ENCODE assay signal across 16 mouse cellular contexts in genomic region chr6:22064341-22064740, GRCm38 (mm10).
DNase-seq lines count a peak whose midpoint lies in the region; ATAC-seq and TF ChIP-seq lines count a peak whose summit lies in the region.
"Had no signal": no experiment of that assay in that cellular context is flagged by ENCODE, and none has a peak within 500 bp of the region (broad histone marks: within the 10 kb centered on the region; RNA-seq: fewer than 3 reads in every experiment).

No protein-coding gene starts in this region.

- H3K4me2 ChIP-seq in stomach, embryonic 16.5 days (ENCODE audit: low read depth, low read length), result no peak overlapping the region
- no peak overlapping the region for H3K4me2 ChIP-seq in stomach, postnatal 0 days (replicated peaks; ENCODE audit: low read depth)
- no peak overlapping the region for H3K4me2 ChIP-seq in forebrain, postnatal 0 days (ENCODE audit: low read depth)
- H3K4me2 ChIP-seq: embryonic facial prominence, embryonic 13.5 days; forebrain, embryonic 15.5 days; neural tube, embryonic 13.5 days had no signal

- no peak for TF ChIP-seq POLR2A in kidney, adult 2 months (IDR thresholded peaks at IDR 0.05; ENCODE audit: low read depth, low read length)

- no peak overlapping the region for H3K4me3 ChIP-seq in stomach, embryonic 16.5 days (replicated peaks; ENCODE audit: low read length)
- H3K4me3 ChIP-seq in stomach, postnatal 0 days (ENCODE audit: low read depth, low read length), result no peak overlapping the region
- no peak overlapping the region for H3K4me3 ChIP-seq in kidney, adult 2 months (ENCODE audit: insufficient read depth, low read depth, low read length)
- no peak overlapping the region for H3K4me3 ChIP-seq in forebrain, postnatal 0 days (ENCODE audit: low read depth, low read length)
- H3K4me3 ChIP-seq: embryonic facial prominence, embryonic 13.5 days; forebrain, embryonic 15.5 days; hindbrain, embryonic 10.5 days; midbrain, embryonic 10.5 days; neural tube, embryonic 13.5 days had no signal

- no peak overlapping the region for H3K9ac ChIP-seq in stomach, embryonic 16.5 days (ENCODE audit: low read length)
- no peak overlapping the region for H3K9ac ChIP-seq in stomach, postnatal 0 days (ENCODE audit: low read length)
- no peak overlapping the region for H3K9ac ChIP-seq in forebrain, postnatal 0 days
- H3K9ac ChIP-seq: embryonic facial prominence, embryonic 13.5 days; forebrain, embryonic 15.5 days; neural tube, embryonic 13.5 days had no signal

- peak; percentile 62; the same call in 1 of the 2 replicates for ATAC-seq in stomach, embryonic 16.5 days (ENCODE audit: insufficient read depth, low FRiP score)
- ATAC-seq in stomach, postnatal 0 days (ENCODE audit: low FRiP score, low TSS enrichment), result no peak; the same call in 1 of the 2 replicates
- ATAC-seq in forebrain, postnatal 0 days, result no peak
- ATAC-seq: forebrain, embryonic 15.5 days had no signal

- no peak for TF ChIP-seq EP300 in stomach, postnatal 0 days (optimal IDR thresholded peaks at IDR 0.05)

- H3K4me1 ChIP-seq in stomach, embryonic 16.5 days (ENCODE audit: control insufficient read depth, insufficient read depth, low read length), result no peaks in the 10 kb centered on the region
- H3K4me1 ChIP-seq in stomach, postnatal 0 days (replicated peaks; ENCODE audit: control insufficient read depth, insufficient read depth), result no peaks in the 10 kb centered on the region
- peaks cover 2% of the 10 kb centered on the region; the same call in 1 of the 2 replicates for H3K4me1 ChIP-seq in kidney, adult 2 months (ENCODE audit: control insufficient read depth, insufficient read depth, low read length)
- no peaks in the 10 kb centered on the region for H3K4me1 ChIP-seq in forebrain, postnatal 0 days (ENCODE audit: insufficient read depth)
- H3K4me1 ChIP-seq: embryonic facial prominence, embryonic 13.5 days; forebrain, embryonic 15.5 days; hindbrain, embryonic 10.5 days; midbrain, embryonic 10.5 days; neural tube, embryonic 13.5 days had no signal

- peak; percentile 78 for DNase-seq in gastrocnemius, adult 18-20 months (ENCODE audit: low spot score)
- no peak for DNase-seq in gastrocnemius, postnatal 4 days (ENCODE audit: low spot score in 2 of 2)
- no peak for DNase-seq in stomach, postnatal 0 days (ENCODE audit: low spot score)
- peak; percentile 74 for DNase-seq in kidney, adult 2 months
- peak; percentile 10 for DNase-seq in lung, postnatal 14 days
- DNase-seq in forebrain, postnatal 0 days, result no peak
- no peak for DNase-seq in retina, embryonic 14.5 days (ENCODE audit: low spot score)
- DNase-seq: cerebellum, adult 9-10 months; liver; thymus, postnatal 25 days had no signal

- H3K27me3 ChIP-seq in stomach, embryonic 16.5 days (ENCODE audit: control insufficient read depth, insufficient read depth, low read length), result no peaks in the 10 kb centered on the region
- no peaks in the 10 kb centered on the region for H3K27me3 ChIP-seq in stomach, postnatal 0 days (ENCODE audit: control insufficient read depth, insufficient read depth, low read length)
- H3K27me3 ChIP-seq in kidney, adult 2 months (replicated peaks; ENCODE audit: control insufficient read depth, insufficient read depth, low read length), result no peaks in the 10 kb centered on the region
- no peaks in the 10 kb centered on the region for H3K27me3 ChIP-seq in forebrain, postnatal 0 days (ENCODE audit: insufficient read depth, low read length)
- H3K27me3 ChIP-seq: embryonic facial prominence, embryonic 13.5 days; forebrain, embryonic 15.5 days; neural tube, embryonic 13.5 days had no signal

- TF ChIP-seq CTCF in stomach, postnatal 0 days (IDR thresholded peaks at IDR 0.05; ENCODE audit: low read depth), result no peak
- TF ChIP-seq CTCF in kidney, adult 2 months (conservative IDR thresholded peaks at IDR 0.05; ENCODE audit: insufficient read depth, insufficient read length, low read depth, low read length), result no peak
- no peak for TF ChIP-seq CTCF in forebrain, postnatal 0 days (IDR thresholded peaks at IDR 0.05; ENCODE audit: low read depth)

- H3K27ac ChIP-seq in stomach, embryonic 16.5 days (ENCODE audit: low read length), result no peak overlapping the region
- H3K27ac ChIP-seq in stomach, postnatal 0 days (replicated peaks), result no peak overlapping the region
- no peak overlapping the region for H3K27ac ChIP-seq in kidney, adult 2 months (ENCODE audit: insufficient read depth, low read depth, low read length)
- no peak overlapping the region for H3K27ac ChIP-seq in forebrain, postnatal 0 days (ENCODE audit: low read depth, low read length)
- H3K27ac ChIP-seq: embryonic facial prominence, embryonic 13.5 days; forebrain, embryonic 15.5 days; hindbrain, embryonic 10.5 days; midbrain, embryonic 10.5 days; neural tube, embryonic 13.5 days had no signal

- H3K36me3 ChIP-seq in stomach, embryonic 16.5 days (ENCODE audit: control insufficient read depth, insufficient read depth, low read length), result no peaks in the 10 kb centered on the region
- no peaks in the 10 kb centered on the region for H3K36me3 ChIP-seq in stomach, postnatal 0 days (ENCODE audit: control insufficient read depth, insufficient read depth, low read length)
- H3K36me3 ChIP-seq in kidney, adult 2 months (ENCODE audit: control insufficient read depth, insufficient read depth, low read length), result no peaks in the 10 kb centered on the region
- no peaks in the 10 kb centered on the region for H3K36me3 ChIP-seq in forebrain, postnatal 0 days (ENCODE audit: insufficient read depth)
- H3K36me3 ChIP-seq: embryonic facial prominence, embryonic 13.5 days; forebrain, embryonic 15.5 days; hindbrain, embryonic 10.5 days; midbrain, embryonic 10.5 days; neural tube, embryonic 13.5 days had no signal

- H3K9me3 ChIP-seq in stomach, embryonic 16.5 days (replicated peaks; ENCODE audit: control insufficient read depth, low read length), result no peaks in the 10 kb centered on the region
- H3K9me3 ChIP-seq in stomach, postnatal 0 days (ENCODE audit: control insufficient read depth, low read length), result no peaks in the 10 kb centered on the region
- no peaks in the 10 kb centered on the region for H3K9me3 ChIP-seq in forebrain, postnatal 0 days (ENCODE audit: low read length)
- H3K9me3 ChIP-seq: embryonic facial prominence, embryonic 13.5 days; forebrain, embryonic 15.5 days; hindbrain, embryonic 10.5 days; midbrain, embryonic 10.5 days; neural tube, embryonic 13.5 days had no signal

- 59% methylated on average over 4 of the region's 4 CpGs for WGBS in stomach, embryonic 16.5 days
- 43% methylated on average over 4 of the region's 4 CpGs for WGBS in stomach, postnatal 0 days
- 47% methylated on average over 4 of the region's 4 CpGs for WGBS in kidney, adult 2 months
- WGBS in forebrain, postnatal 0 days, result 85% methylated on average over 4 of the region's 4 CpGs

Comparison
In these comparisons a context has a peak if more than half of its experiments do, and no peak if none do; other contexts are left out.
1. DNase-seq: peak in gastrocnemius, adult 18-20 months (single experiment), kidney, adult 2 months (single experiment) and lung, postnatal 14 days (single experiment); none in gastrocnemius, postnatal 4 days (0 of 2), stomach, postnatal 0 days (single experiment), forebrain, postnatal 0 days (single experiment) and retina, embryonic 14.5 days (single experiment).